Mouse (Mus musculus) liver, embryonic 11.5 days (tissue): ENCODE results near the gene Nyap1. TPM values are rescaled to one million over a fixed set of nuclear protein-coding genes. Genes with fewer than 3 reads are reported as not detected.
A peak's percentile ranks its signal among the peaks of the same experiment; 100 is the strongest.

Experiments used
- ATAC-seq: fragments of 200-750 bp; cut with Nextera tagmentation; replicated peaks from 2 replicates; pipeline ENCODE4 v1.8.0; 2017; ENCODE audit warnings: moderate number of reproducible peaks, mild to moderate bottlenecking, moderate TSS enrichment, moderate library complexity; ENCODE audit not compliant: low FRiP score
- DNase-seq: peaks from one replicate; pipeline ENCODE4 v3.0.0-alpha.2; 2017; ENCODE audit warnings: low spot score
- H3K27ac ChIP-seq: fragments of 300-500 bp; sonication (generic); 2 replicates; pipeline ENCODE4 v1.5.1; 2014; ENCODE audit warnings: mild to moderate bottlenecking, low read depth, low read length, control low read depth
- H3K27me3 ChIP-seq: fragments of 300-500 bp; sonication (generic); replicated peaks from 2 replicates; pipeline ENCODE4 v1.6.1; 2014; ENCODE audit warnings: low read length, mixed read lengths; ENCODE audit not compliant: control insufficient read depth, insufficient read depth
- H3K36me3 ChIP-seq: fragments of 300-500 bp; sonication (generic); 2 replicates; pipeline ENCODE4 v1.6.1; 2014; ENCODE audit warnings: mild to moderate bottlenecking, low read length, moderate library complexity, mixed read lengths; ENCODE audit not compliant: control insufficient read depth, insufficient read depth
- H3K4me1 ChIP-seq: fragments of 300-500 bp; sonication (generic); replicated peaks from 2 replicates; pipeline ENCODE4 v1.6.1; 2014; ENCODE audit warnings: low read length, mixed read lengths; ENCODE audit not compliant: control insufficient read depth, insufficient read depth
- H3K4me2 ChIP-seq: fragments of 300-500 bp; sonication (generic); 2 replicates; pipeline ENCODE4 v1.6.1; 2014; ENCODE audit warnings: mild to moderate bottlenecking, control low read depth, moderate library complexity
- H3K4me3 ChIP-seq: fragments of 300-500 bp; sonication (generic); 2 replicates; pipeline ENCODE4 v1.5.1; 2014; ENCODE audit warnings: low read depth, low read length, control low read depth
- H3K9ac ChIP-seq: fragments of 300-500 bp; sonication (generic); 2 replicates; pipeline ENCODE4 v1.6.1; 2014; ENCODE audit warnings: low read depth, low read length, control low read depth
- H3K9me3 ChIP-seq: fragments of 300-500 bp; sonication (generic); 2 replicates; pipeline ENCODE4 v1.6.1; 2016; ENCODE audit warnings: low read length, inconsistent platforms, mixed read lengths; ENCODE audit not compliant: control insufficient read depth
- WGBS: fragments of 180-500 bp; shearing (Covaris S2); extraction: QIAGEN DNeasy Blood & Tissue Kit; methylation state at CpG from one replicate; pipeline ENCODE4 v1.1.7; 2014; 5-methylcytosine and 5-hydroxymethylcytosine counted together
- polyA plus RNA-seq: library from polyadenylated mRNA; unstranded; fragments of >200 nt; fragmentation: Nextera tagmentation; extraction: Ambion mirVana; gene quantifications from 2 replicates; pipeline ENCODE4 v1.2.1, GENCODE M21; 2014

Gene Nyap1
- polyA plus RNA-seq, 1 experiment from 2014 or later, result 0.43 TPM

DNA sequence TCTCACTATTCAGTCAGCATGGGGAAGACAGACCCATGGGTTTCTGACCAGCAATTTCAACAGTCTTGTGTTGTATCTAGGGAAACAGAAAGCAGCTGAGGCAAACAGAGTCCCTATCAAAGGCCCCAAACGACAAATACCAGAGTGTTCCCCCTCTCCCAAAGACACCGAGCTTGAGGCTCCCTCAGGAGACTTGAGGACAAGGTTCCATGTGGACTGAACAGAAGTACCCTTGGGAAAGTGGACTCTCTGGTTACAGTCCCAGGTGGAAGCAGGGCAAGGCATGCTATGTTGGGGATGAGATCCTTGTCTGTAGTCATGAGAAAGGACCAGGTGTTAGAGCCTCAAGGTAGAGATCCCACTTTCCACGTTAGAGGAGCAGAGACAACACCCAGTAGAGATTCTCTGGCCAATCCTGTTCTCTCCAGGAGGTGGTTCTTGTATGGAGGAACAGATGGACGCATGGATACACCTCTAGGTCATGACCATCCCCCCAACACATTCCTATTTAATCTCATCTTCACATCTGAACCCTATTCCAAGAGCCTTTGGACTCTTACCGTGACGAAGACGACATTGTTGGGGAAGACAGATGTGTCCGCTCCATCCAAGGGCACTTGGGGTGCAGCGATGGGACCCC lies 42.6 kb upstream of the Nyap1 start:
- H3K9ac ChIP-seq, result peak overlapping the region; percentile 97
- no peak for ATAC-seq
- H3K27me3 ChIP-seq, result no peaks in the 10 kb centered on the region
- H3K9me3 ChIP-seq, result no peaks in the 10 kb centered on the region
- H3K4me2 ChIP-seq, result peak overlapping the region; percentile 98
- H3K4me1 ChIP-seq, result peaks cover 35% of the 10 kb centered on the region
- WGBS, result 68% methylated on average over 9 of the region's 9 CpGs
- H3K36me3 ChIP-seq, result peaks cover 29% of the 10 kb centered on the region
- no peak for DNase-seq
- H3K27ac ChIP-seq, result no peak overlapping the region
- H3K4me3 ChIP-seq, result peak overlapping the region; percentile 92

DNA sequence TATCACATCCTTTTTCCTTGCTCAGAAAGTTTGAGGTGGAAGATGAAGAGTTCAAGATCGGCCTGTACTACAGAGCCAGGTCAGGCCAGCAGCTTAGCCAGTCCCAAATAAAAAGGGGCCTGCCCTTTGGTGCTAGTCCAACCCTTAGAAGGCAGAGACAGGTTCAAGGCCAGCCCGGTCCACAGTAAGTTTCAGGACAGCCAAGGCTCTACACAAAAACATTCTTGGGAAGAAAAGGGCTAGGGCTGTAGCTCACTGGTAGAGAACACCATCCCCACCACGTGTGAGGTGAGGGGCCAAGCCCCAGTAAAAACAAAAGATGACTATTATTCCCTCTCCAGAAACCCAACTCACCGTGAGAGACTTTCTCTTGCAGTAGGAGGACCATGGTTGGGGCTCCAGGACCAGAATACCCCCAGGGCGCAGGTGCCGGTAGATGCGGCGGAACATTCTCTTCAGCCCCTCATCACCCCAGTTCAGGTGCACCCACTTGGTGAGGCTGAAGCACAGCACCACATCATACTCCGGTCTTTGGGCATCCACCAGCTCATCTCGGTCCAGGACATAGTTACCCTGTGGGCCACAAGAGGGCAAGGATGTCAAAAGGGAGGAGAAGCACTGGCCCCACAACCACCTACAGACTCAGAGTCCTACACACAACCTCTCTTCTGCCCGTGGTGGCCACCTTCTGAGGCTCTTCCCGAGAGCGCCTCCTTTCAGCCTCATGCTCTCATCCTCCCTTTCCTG lies 41.5 kb upstream of the Nyap1 start:
- Histone ChIP-seq H3K9me3 (no peaks in the 10 kb centered on the region), H3K4me2 (peak overlapping the region; percentile 98), H3K27ac (no peak overlapping the region), H3K4me1 (peaks cover 35% of the 10 kb centered on the region), H3K4me3 (peak overlapping the region; percentile 2; the same call in 1 of the 2 replicates), H3K36me3 (peaks cover 29% of the 10 kb centered on the region), H3K9ac (no peak overlapping the region), H3K27me3 (no peaks in the 10 kb centered on the region)
- ATAC-seq (no peak), DNase-seq (no peak)
- 86% methylated on average over 13 of the region's 13 CpGs for WGBS

DNA sequence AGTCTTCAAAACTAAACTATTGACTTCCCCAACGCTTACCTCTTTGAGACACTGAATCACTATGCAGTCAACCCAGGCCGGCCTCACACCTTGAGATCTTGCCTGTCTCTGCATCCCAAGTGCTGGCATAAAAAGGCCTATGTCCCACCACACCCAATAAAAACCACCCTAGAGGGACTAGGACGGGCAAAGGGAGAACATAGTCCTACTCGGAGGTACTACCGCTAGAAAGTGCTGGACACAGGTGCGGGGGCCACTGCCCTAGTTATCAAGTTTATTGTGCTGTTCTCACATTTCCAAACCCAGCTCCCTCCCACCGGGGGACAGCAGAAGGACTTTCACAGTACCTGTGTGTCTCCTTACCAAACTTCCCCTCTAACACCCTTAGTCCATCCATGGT lies 40.3 kb upstream of the Nyap1 start:
- Histone ChIP-seq H3K27ac (no peak overlapping the region), H3K4me3 (no peak overlapping the region), H3K9ac (no peak overlapping the region), H3K36me3 (peaks cover 29% of the 10 kb centered on the region), H3K4me1 (peaks cover 33% of the 10 kb centered on the region), H3K27me3 (no peaks in the 10 kb centered on the region), H3K4me2 (no peak overlapping the region; the same call in 1 of the 2 replicates), H3K9me3 (no peaks in the 10 kb centered on the region)
- DNase-seq, result no peak
- no peak for ATAC-seq
- WGBS, result 86% methylated on average over 7 of the region's 7 CpGs

DNA sequence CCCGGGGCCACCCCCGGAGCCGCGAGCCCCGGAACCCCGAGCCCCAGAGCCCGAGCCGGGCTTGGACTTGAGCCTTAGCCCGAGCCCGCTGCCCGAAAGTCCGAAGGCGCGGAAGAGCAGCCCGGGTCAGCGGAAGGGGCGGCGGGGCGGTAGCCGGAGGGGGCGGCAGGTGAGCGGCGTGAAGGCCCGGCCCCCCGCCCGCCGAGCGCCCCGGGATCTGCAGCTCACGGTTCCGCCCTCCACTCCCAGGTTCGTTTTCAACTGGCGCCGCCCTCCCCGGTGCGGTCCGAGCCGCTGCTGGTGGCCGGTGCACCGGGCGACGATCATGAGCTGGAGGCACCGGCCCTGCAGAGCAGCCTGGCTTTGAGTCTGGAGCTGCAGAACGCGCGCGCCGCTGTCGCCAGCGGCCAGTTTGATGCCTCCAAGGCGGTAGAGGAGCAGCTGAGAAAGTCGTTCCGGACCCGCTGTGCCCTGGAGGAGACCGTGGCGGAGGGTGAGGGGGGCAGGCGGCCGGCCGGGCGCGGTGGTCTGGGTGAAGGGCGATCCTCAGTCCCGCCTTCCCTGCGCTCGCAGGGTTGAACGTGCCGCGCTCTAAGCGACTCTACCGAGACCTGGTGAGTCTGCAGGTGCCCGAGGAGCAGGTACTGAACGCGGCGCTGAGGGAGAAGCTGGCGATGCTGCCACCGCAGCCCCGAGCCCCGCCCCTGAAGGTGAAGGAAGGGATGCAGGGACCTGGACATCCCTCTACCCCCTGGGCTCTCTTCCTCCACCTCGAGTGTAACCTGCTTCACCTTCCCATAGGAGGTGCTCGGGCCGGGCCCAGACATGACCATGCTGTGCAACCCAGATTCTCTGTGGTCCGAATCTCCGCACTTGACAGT lies 37.9 kb upstream of the Nyap1 start:
- Histone ChIP-seq H3K4me3 (peak overlapping the region; percentile 98), H3K9ac (peak overlapping the region; percentile 92), H3K36me3 (peaks cover 26% of the 10 kb centered on the region), H3K4me1 (peaks cover 32% of the 10 kb centered on the region), H3K27ac (peak overlapping the region; percentile 87), H3K4me2 (peak overlapping the region; percentile 98), H3K9me3 (no peaks in the 10 kb centered on the region), H3K27me3 (no peaks in the 10 kb centered on the region)
- ATAC-seq, result peak; percentile 54
- under 1% methylated on average over 70 of the region's 83 CpGs for WGBS
- peak; percentile 65 for DNase-seq

DNA sequence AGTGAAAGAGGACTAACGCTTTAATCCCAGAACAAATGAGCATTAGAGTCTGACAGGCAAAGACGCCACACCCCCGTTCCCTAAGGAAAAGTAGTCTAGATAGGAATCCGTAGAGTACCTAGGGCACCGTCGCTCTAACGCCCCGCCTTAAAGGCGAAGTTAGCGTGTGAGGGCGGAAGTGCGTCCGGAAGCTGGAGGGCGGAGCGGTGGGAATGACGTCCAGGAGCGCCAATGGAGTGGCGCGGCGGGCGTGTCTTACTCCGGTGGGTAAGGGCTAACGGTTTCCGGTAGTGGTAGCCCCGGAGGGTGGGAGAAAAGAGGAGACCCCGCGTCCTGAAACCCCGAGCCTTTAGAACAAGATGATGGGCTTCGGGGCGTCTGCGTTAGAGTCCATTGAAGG lies 37.2 kb upstream of the Nyap1 start, which contains the start of gene Ppp1r35:
Gene Ppp1r35, plus strand, starts transcription at position 215 of the 400 bp plus-strand sequence.
- Histone ChIP-seq H3K36me3 (peaks cover 24% of the 10 kb centered on the region), H3K4me1 (peaks cover 27% of the 10 kb centered on the region), H3K9me3 (no peaks in the 10 kb centered on the region), H3K27ac (peak within 1 kb of the TSS; percentile 87), H3K4me2 (peak within 1 kb of the TSS; percentile 98), H3K9ac (peak within 1 kb of the TSS; percentile 92), H3K27me3 (no peaks in the 10 kb centered on the region), H3K4me3 (peak within 1 kb of the TSS; percentile 98)
- peak; percentile 92 for DNase-seq
- ATAC-seq, result peak; percentile 93
- under 1% methylated on average over 31 of the region's 31 CpGs for WGBS

DNA sequence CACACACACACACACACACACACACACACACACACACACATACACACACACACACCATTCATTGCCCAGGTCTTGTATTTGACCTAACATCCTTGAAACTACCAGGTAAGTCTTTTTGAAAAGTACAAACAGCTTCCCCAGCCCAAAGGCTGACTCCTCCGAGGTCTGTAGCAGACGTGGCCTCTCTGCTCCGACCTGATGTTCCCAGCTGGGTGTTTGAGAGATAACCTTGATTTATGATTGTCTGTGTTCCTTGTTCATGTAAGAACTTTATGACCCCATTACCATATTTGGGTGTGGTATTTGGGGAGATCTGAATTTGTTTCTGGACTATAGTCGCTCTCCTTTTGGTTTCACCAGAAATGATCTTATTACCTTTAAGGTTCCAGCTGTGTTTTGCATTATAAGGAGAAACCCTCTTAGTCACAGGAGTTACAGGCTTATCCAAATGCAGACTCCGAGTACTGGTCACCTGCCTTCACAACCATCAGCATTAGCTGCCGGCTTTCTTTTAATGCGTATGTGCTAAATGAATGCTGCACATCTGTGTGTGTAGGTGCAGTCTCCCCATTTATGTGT lies 35.9 kb upstream of the Nyap1 start:
- H3K9ac ChIP-seq, result no peak overlapping the region
- peaks cover 30% of the 10 kb centered on the region for H3K4me1 ChIP-seq
- no peak overlapping the region for H3K4me3 ChIP-seq
- peaks cover 17% of the 10 kb centered on the region for H3K36me3 ChIP-seq
- H3K27me3 ChIP-seq, result no peaks in the 10 kb centered on the region
- ATAC-seq (no peak), DNase-seq (no peak)
- no peak overlapping the region; the same call in 1 of the 2 replicates for H3K27ac ChIP-seq
- H3K9me3 ChIP-seq, result no peaks in the 10 kb centered on the region
- WGBS, result 75% methylated on average over 7 of the region's 7 CpGs
- H3K4me2 ChIP-seq, result no peak overlapping the region

DNA sequence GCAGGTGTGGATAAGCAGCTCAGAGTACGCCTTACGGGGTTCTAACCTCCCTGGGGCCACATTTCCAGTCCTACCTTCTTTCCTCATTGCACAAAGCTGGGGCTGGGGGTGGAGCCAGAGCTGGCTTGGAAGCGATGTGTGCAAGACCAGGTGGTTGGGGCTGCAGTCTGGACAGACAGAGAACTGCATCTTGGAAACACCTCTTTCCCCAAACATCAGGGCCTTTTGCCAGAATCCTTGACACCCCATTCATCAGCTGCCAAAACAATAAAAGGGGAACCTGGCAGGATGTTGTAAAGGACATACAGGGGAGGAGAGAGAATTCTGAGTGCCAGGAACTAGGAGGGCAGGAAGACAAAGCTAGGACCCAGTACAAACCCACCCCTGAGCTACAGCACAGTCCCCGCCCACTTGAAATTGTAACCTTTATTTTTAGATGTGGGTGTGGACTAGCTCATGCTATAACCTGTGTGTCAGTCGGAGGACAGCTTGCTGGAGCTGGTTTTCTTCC lies 35.1 kb upstream of the Nyap1 start:
- Histone ChIP-seq H3K4me1 (peaks cover 28% of the 10 kb centered on the region), H3K4me2 (0 out of 2 replicates have a peak overlapping the region, but pooled peaks have one; percentile 3), H3K9me3 (no peaks in the 10 kb centered on the region), H3K27ac (no peak overlapping the region; the same call in 1 of the 2 replicates), H3K36me3 (peaks cover 9% of the 10 kb centered on the region), H3K4me3 (no peak overlapping the region), H3K27me3 (no peaks in the 10 kb centered on the region), H3K9ac (no peak overlapping the region)
- DNase-seq (no peak), ATAC-seq (no peak)
- WGBS, result 33% methylated on average over 5 of the region's 5 CpGs
